Mouse (Mus musculus) thymus, postnatal 10 days (tissue): Measurements from ENCODE around the gene Wfs1.
"Not testable (repeated sequence)": the region's sequence is repeated elsewhere in the genome, so short reads cannot be mapped to it uniquely, and the experiment has no call there.

Experiments used
- DNase-seq, 2 experiments: peaks; one replicate each; pipeline ENCODE4 v3.0.0; 2021; ENCODE audit warnings: low spot score in 2 of 2

Gene Wfs1

DNA sequence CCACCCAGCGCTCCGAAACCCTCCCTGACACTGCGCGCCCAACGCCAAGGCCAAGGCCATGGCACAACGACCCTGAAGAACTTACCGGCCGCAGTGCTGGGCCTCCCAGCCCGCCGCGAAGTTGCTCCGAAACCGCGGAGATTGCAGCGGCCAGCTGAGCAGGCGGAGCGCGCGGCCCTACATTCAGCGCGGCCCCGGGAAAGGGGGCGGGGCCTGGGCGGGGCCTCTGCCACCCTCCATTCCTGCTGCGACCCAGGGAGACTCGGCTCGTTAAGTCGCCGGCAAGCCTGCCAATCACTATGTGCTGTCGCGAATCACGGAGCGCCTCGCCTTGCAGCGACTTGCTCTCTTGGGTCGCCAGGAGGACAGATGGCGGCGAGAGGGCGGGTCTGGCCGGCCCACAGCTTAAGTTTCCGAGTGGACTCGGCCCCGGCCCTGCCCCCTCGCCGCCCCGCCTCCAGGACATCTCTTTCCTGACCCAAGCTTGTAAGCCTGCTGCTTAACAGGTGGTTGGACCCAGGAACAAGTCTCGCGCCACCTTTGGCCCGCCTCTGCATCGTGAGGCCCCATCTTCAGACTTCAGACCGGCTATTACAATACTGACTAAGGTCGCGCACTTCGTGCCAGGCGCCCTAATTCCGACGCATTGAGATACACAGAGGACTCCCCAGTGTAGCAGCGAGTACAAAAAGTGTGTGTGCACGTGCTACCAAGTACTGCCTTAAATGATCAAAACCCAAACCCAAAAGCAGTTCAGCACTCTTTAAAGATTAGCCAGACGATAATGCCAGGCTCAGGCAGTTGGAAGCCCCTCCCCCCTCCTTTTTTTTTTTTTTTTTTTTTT, at the start of gene Wfs1:
Gene Wfs1 (minus strand): TSS at position 425 of the 844 bp plus-strand sequence.
- DNase-seq, result peak; percentile 86 to 91

DNA sequence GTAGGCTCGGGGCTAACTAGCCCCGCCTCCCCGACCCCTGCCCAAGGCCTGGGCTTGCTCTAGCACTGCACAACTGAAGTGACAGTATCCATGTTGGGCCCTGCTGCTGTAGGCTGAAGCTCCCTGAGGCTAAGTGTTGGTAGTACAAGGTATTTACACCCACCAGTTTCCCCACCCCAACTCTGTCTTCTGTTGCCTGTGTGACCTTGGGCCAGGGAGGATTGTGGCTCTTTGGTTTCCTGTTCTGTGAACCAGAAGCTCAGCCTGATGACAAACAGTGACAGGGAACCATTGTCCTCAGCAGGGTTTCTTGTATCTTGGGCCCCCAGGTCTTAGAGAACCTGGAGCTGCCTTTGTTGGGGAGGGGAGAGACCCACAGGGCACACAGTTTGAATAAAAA, 47.9 kb upstream of the Wfs1 start:
- DNase-seq, result no peak

DNA sequence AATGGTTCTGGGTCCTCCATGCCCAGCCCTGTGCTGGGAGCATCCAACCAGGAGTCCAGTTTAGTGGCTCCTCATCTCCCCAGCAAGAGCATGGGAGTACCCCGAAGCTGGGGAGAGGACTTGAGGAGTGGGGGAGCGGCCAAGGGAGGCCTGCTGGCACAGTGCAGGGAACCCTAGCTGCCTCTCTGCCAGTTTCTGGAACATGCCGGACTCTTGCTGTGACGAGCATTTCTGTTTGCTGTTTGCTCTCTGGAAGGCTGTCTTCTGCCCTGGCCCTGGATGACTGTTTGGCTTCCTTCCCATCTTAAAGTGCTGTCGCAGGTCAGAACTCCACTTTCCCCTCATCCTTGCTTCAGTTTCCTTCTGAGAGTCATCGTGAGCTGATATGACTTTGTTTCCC, 46.9 kb upstream of the Wfs1 start:
- DNase-seq, result no peak

DNA sequence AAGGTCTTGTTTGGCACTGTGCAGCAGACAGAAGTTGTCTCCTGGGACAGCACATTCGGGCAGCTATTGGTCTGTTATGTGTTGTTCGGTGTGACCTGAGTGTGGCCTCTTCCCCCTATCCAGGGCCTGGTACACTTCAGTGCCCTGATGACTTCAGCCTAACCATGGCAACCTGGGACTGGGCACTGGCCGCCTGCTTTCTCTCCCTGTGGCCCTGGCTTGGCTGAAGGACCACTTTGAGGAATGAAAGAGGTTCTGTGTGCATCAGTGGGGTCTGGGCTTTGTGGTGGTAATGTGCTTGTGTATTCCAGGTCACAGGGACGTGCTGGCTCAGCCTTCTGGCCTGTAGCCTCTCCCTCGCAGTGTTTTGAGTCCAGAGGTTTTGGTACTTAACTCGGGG, 46.2 kb upstream of the Wfs1 start:
- no peak for DNase-seq

DNA sequence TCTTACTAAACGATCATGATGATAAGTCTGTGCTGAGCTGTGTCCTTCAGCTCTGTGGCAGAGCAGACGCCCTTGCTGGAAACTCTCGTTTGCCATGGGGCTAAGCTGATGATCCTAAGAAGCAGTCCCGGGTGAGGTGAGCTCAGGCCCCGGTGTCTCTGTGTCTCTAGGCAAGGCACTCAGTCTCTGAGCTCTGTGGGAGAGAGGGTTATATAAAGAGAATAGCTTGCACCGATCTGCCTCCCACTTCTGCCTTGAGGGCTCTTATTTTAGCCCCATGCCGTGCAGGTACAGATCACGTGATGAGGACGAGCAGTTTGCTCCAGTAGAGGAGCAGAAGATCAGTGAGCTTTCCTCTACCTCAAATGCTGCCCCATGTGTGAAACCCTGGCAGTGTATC, 41.7 kb upstream of the Wfs1 start:
- no peak for DNase-seq

DNA sequence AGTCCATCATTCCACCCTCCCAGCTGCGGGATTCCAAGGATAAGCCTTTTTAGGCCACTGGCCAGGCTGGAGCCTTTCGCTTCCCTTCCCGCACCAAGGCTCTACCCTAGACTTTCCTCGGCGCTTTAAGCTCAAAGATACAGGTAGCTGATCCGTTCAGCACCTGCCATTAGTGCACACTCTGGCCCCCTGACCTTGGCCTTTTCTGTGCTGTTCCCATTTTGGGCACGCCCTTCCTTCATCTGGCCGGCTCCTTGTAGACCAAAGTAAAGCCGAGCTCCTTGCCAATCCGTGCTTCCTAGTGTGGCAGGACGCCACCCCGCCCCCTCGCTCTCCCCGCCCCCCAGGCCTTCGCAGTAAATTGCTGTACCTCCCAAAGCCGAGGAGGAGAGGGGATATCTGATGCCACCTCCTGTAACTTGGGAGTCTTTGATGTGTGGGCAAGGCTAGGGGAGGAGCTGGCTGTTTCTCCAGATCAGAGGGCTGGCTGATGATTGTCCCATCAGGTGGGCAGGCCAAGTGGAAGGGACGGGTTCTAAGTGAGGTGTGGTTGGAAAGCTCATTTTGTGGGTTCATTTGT, 40.4 kb upstream of the Wfs1 start:
- no peak for DNase-seq

DNA sequence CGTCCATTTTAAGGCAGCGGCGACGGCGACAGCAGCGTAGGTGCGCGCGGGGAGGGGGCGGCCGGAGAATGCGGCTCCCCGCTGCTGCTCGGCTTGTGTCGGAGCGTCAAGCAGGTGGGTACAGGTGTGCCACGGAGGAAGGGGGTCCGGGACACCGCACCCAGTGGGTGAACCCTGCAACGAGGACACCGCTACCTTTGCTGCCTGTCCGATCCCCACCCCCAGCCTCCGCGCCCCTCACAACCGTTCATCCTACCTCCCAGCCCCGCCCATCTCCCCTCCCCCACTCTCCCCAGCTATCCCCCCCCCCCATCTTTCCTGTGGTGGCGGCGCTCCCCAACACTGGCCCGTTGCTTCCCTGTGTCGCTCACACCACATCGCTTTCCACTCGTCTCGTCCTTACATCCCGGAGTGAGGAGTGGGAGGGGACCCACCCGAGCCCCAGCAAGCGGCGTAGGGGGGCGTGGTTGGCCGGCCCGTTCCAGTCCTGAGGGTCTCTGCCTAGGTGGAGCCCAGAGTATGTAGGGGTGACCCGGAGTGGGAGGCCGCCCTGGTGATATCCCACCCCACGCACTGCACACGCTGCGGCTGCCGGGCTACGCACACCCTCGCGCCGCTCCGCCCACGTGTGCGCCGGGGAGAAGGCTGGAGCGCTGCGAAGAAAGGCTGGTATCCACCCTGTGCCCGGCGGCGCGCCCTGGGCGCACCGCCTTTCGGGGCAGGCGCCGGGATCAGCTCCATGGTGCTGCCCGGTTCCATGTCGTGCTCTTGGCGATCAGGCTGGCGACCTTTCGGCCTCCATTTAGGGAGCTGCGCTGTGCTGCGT, 39.7 kb upstream of the Wfs1 start:
- DNase-seq, result no peak

DNA sequence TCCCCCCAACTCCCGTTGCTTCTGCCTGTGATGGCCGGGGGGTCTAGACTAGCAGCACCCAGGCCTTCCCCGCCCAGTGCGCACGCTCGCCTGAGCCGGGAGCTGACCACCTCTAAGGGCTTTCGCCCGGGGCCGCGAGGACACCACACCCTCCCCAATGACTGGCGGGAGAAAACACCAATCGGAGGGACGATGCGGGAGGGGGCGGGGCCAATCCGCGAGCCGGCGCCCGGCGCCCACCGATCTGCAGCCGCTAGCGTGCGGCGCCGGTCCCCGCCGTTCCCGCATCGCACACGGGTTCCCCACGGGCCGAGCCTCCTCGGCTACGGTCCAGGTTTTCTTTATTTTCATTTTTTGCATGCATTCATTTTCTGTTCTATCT, 39.1 kb upstream of the Wfs1 start:
- peak in 1 of 2 experiments; percentile 45 for DNase-seq

DNA sequence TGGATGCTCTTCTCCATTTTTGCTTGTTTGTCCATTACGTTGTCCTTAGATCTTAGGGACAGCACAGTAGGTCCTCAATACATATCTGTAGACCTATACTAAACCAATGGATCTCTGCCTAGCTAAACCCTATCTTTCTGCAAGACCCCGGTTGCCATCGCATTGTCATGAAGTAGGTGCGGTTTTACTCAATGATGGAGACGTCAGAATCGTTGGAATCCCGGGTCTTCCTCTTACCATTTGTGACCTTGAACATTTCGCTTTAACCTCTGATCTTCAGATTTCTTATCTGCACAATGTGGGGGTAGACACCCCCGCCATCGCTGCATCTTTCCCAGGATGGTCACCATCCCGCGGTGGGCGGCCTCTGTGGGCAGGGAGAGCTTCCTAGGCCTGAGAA, 38.7 kb upstream of the Wfs1 start:
- no peak for DNase-seq

DNA sequence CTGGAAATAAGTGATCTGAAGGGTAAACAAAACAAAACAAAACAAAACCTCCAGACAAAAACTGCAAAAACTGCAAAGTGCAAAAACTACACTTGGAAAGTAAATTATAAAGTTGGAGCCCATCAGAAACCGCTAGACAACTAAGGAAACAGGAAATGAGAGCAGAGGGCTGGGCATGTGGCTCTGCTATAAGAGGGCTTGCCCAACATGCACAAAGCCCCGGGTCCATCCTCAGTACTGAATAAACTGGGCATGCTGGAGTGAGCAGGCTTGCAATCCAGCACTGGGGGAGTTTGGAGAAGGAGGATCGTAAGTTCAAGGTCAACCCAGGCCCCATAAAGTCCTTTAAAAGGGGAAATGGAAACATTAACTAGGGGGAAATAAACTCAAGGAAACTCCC, 28.2 kb upstream of the Wfs1 start:
- DNase-seq, result no peak

DNA sequence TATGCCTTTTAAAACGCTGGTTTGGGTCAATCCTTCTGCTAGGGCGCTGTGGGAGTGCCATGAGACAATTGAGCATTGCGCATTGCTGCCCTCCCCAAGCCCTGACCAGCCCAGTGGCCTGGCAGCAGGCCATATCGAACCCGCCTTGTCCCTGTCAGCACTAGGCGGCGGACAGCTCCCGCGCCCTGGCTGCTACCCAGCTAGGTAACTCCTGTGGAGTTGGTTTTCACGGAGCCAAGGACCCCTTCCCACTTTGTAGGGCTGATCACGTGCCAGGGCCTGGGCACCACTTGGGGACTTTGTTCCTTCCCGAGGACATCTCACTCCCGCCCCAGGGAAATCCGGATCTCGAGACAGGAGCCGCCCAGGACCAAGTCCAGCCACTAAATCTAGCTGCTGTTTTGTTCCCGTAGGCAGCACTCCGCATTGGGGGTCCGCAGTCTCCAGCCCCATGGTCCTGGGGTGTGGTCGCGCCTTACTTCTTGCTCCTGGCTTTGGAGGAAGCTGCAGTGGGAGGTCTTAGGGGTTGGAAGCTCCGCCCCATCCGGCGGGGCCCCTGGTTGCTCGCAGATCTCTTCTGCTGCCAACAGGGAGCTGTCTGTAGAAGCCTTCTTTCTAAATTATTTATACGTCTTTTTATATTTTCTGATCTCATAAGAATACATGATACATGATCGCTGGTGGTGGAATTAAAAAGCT, 26.8 kb upstream of the Wfs1 start:
- peak in 1 of 2 experiments; percentile 19 for DNase-seq

DNA sequence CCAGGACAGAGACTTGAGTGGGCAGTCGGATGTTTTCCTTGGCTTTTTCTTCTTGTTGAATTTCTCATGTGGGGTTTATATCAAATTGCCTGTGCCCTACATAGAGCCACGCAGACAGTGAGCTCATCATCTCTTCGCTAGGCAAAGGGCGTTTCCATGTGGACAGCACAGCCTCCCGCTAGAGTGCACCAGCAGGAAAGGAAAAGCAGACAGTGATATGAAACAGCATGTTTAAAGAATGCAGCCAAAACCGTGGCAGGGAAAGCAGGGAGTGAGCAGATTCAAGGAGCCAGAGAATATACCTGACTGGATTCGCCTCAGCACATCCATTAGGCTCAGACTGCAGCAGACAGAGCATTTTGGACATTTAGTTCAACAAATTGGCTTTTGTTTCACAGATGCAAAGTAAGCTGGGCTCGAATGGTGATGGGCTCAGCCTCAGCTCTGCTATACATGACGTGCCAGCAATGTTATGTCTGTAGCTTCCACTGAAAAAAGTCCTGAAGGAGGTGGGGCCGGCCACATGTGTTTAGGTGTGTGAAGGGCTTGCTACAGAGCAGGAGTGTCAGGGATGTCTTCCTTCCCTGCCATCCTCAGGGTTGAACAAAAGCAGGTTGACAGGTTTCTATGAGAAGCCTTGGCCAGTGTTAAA, 21.8 kb upstream of the Wfs1 start:
- DNase-seq, result no peak

DNA sequence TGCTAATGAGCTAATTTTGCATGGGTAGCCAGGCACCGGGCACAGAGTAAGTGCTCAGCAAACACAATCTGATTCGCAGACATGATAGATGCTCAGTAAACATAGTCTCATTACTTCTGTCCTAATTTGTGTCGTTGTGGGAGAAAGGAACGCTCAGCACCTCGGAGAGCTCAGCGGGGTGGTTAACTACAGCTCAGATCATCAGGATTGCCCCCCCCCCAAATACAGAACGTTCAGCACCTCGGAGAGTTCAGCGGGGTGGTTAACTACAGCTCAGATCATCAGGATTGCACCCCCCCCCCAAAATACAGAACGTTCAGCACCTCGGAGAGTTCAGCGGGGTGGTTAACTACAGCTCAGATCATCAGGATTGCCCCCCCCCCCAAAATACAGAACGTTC, 20.8 kb upstream of the Wfs1 start:
- DNase-seq, result not testable (repeated sequence)

DNA sequence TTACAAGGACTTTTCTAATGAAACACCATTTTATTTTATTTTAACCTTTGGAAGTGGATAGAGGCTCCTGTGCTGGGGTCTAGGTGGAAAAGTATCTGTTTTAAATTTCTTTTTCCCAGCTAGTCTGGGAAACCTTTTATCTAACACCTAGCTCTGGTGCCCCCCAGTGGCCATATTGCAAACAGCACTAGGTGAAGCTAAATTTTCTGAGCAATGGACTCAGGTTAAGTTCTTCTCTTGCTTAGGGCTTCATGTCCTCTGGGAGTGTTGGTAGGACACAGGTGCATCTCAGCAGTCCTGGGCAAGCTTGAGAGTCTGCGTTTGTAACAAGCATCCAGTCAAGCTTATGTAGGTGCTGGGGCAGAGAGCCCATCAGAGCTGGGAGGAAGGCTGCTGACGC, 13.0 kb upstream of the Wfs1 start:
- peak; percentile 49 to 81 for DNase-seq

DNA sequence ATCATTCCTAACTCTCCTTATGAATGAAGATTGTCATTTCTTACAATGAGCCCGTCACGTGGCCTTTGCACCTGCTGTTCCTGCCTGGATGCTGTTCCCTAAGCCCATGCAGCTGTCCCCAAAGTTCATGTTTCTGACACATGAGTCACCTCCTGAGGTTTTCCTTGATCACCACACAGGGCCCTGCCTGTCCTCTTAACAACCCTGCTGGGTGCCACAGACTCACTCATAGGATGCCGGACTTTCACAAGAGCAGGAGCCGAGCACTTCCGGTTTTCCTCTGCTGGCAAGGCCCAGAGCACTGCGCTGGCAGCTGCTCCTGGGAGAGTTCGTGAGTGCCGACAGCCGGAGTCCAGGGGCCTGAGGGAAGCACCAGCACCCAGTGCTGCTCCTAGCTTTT, 12.0 kb upstream of the Wfs1 start:
- no peak for DNase-seq

DNA sequence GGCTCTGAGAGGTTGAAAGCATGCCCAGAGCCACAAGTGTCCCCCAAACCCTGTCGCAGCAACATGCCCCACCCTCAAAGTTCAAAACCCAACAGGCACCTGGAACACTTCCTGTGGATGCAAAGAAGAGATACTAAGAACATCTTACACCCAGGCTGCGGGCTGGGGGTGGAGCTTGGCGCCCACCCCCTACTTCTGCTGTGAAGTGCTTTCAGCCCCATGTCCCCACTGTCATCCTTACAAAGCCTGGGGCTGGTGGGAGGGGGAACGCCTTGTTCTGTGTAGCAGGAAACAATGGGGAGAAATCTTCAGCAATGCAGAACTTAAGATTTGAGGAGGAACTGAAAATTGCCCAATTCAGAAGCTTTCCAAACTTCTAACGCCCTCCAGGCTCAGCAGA, 9.0 kb upstream of the Wfs1 start:
- DNase-seq, result peak; percentile 49 to 56

DNA sequence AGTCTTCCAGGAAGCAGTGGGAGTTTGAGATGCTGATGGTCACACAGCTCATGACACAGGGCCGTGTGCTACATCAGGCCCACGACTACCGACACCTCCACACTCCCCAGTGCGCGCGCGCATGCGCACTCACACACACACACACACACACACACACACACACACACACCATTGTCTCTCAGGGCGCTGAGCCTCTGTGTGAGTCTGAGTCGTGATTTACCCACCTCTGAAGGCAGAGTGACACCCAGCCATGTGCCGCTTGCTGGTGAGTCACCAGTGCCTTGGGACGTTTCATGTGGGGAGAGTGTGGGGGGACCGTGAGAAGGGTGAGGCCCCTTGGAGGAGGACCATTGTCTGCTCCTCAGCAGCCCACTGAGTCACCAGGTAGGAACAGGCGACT, 7.4 kb upstream of the Wfs1 start:
- no peak for DNase-seq

DNA sequence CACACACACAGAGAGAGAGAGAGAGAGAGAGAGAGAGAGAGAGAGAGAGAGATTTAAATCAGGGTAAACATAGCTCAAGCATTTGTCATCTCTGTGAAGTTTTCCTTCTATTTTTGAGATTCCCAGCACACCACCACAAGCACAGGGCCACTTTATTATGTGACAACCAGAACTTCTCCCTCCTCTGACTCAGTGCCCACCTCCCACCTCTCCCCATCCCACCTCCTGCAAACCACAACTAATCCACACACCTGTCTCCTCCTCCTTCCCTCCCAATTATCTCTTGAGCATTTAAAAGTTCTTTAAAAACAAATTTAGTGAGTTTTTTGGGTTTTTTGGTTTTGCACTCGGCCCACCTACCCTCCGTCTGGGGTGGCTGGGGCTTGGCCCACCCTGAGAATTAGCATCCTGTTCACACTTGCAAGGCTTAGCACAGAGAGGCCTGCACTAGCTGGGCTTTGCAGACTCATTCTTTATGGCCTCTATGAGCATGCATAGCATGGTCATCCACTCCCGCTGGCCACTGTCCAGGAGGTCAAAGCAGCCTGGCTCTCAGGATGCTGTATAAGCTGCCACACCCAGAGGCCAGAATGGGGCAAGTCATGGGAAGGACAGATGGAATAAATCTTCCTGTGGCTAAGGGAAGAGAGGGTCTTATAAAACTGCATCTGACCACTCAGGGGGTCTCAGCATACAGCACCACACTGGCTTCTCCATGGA, 1.8 kb upstream of the Wfs1 start:
- DNase-seq, result no peak

DNA sequence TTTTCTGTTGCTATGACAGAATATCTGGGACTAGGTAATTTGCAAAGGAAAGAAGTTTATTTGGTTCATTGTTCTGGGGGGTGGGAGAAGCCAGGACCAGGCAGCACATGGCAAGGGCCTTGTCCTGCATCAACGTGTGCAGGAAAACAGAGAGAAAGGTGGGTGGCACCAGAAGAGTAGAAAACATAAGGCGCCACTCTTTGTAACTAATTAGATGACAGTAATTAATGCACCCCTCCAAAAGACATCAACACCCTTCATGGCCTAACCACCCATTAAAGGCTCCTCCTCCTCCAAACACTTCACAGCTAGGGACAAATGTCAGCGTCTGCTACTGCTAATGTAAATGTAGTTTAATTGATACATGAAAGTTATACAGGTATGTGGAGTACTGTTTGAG, 1.2 kb upstream of the Wfs1 start:
- no peak for DNase-seq

DNA sequence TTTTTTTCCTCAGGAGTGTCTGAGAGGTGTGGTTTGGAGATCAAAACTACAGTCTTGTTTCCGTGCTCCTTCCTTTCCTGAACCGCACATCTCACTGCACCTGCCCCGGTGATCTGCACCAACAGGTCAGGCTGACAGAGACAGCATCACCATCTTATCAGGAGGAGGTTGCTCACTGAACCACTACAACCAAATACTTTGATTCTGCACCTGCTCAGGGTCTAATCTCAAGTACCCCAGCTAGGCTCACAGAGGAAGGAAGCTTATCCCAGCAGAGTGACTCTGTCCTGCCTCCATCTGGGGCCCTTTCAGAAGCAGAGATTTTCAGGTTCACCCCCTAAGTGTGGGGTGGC, 596 bp upstream of the Wfs1 start:
- DNase-seq, result no peak

DNA sequence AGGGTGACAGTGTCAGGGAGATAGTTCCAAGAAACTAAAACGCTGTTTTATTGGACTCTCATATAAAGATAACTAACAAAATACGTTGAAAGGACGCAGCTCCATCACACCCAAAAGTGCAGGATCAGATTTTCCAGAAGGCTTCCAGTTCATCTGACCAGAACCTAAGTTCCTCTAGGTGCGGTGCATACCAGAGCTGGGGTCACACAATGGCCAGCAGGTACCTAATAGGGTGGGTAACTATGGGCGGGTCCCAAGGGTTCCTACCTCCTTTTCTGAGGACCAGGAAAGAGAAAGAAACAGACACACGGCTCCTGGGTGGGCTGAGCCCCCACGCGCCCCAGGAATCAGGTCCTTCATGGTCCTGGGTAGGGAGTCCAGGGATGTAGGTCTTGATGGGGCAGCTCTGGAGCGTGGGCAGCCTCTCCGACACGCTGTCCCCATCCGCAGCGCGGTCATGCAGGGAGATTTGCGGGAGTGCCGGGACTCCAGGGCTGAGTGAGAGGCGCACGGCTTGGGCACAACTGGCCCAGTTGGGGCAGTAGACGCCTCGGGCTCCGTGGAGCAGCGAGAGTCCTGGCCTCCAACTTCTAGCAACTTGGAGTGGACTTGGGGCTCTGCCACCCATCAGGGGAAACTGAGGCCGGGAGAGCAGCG, 753 bp downstream of the Wfs1 start:
- DNase-seq, result no peak
